Comparison of ENCODE assay signal across 17 mouse cellular contexts in genomic region chr13:110522974-110523373, GRCm38 (mm10).
"Had no signal": no experiment of that assay in that cellular context is flagged by ENCODE, and none has a peak within 500 bp of the region (broad histone marks: within the 10 kb centered on the region; RNA-seq: fewer than 3 reads in every experiment).

No protein-coding gene starts in this region.

- DNase-seq: gastrocnemius, adult 2 months; gastrocnemius, postnatal 10 days; gastrocnemius, postnatal 25 days; heart, adult 11 months; heart, adult 2 months; heart, postnatal 14 days; heart, postnatal 36 days; kidney, adult 18-20 months; kidney, adult 8-10 months; kidney, postnatal 10 days; kidney, postnatal 25 days; kidney, postnatal 4 days; left cerebral cortex, postnatal 4 days had no signal

- ATAC-seq: inflammation-experienced regulatory T-cells, adult 6 months; intestine, embryonic 15.5 days; intestine, postnatal 0 days; liver, embryonic 12.5 days had no signal
